18 mouse cellular contexts compared by ENCODE assay signal in the genomic region with DNA sequence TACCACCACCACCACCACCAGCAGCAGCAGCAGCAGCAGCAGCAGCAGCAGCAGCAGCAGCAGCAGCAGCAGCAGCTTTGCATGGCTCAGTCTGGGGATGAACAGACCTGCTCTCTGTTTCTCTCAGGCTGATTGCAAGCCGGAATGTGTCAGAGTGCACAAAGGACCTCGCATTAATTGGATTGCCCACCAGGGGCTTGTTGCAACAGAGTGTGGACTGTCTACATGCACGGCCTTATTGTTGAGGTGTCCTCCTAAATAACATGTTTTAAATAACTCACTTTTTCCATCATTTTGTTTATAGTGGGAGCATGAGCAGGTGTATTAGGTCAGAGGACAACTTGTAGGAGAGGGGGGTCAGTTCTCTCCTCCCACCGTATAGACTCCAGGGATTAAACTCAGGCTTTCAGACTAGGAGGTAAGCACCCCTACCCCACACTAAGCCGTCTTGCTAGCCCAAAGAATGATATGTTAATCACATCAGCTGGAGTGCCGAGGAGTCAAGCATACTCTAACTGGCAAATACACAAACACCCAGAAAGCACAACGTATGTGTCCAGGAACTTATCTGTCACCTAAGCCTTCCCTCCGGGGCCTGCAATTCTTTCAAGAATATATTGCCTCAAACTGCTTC. TPM values are rescaled to one million over a fixed set of nuclear protein-coding genes. Genes with fewer than 3 reads are reported as not detected.
A peak's percentile ranks its signal among the peaks of the same experiment; 100 is the strongest.
DNase-seq lines count a peak whose midpoint lies in the region; ATAC-seq lines count a peak whose summit lies in the region.
"Had no signal": no experiment of that assay in that cellular context is flagged by ENCODE, and none has a peak within 500 bp of the region (broad histone marks: within the 10 kb centered on the region; RNA-seq: fewer than 3 reads in every experiment).

No protein-coding gene starts in this region.

- no peaks in the 10 kb centered on the region for H3K9me3 ChIP-seq in embryonic facial prominence, embryonic 12.5 days
- no peaks in the 10 kb centered on the region for H3K9me3 ChIP-seq in hindbrain, embryonic 12.5 days (replicated peaks)
- no peaks in the 10 kb centered on the region for H3K9me3 ChIP-seq in midbrain, embryonic 15.5 days
- H3K9me3 ChIP-seq: heart, embryonic 13.5 days; limb, embryonic 12.5 days; lung, embryonic 15.5 days had no signal

- no peaks in the 10 kb centered on the region for H3K27me3 ChIP-seq in embryonic facial prominence, embryonic 12.5 days
- H3K27me3 ChIP-seq in hindbrain, embryonic 12.5 days = no peaks in the 10 kb centered on the region
- H3K27me3 ChIP-seq in midbrain, embryonic 15.5 days (replicated peaks) = no peaks in the 10 kb centered on the region
- H3K27me3 ChIP-seq: limb, embryonic 12.5 days; lung, embryonic 15.5 days; megakaryocyte, embryonic 14.5 days had no signal

- 36% methylated on average over 8 of the region's 8 CpGs for WGBS in embryonic facial prominence, embryonic 12.5 days
- 37% methylated on average over 8 of the region's 8 CpGs for WGBS in hindbrain, embryonic 12.5 days
- 7% methylated on average over 8 of the region's 8 CpGs for WGBS in midbrain, embryonic 15.5 days

- H3K27ac ChIP-seq in embryonic facial prominence, embryonic 12.5 days = no peak overlapping the region
- no peak overlapping the region for H3K27ac ChIP-seq in hindbrain, embryonic 12.5 days
- no peak overlapping the region for H3K27ac ChIP-seq in midbrain, embryonic 15.5 days
- H3K27ac ChIP-seq: gastrocnemius, adult 2 months; heart, embryonic 13.5 days; kidney, postnatal 0 days; limb, embryonic 12.5 days; lung, embryonic 15.5 days had no signal

- ATAC-seq in embryonic facial prominence, embryonic 12.5 days (ENCODE audit: insufficient number of reproducible peaks, insufficient read depth, low FRiP score, low TSS enrichment) = peak; percentile 32; the same call in 1 of the 2 replicates
- peak; percentile 56; the same call in 1 of the 2 replicates for ATAC-seq in hindbrain, embryonic 12.5 days (ENCODE audit: low FRiP score)
- peak; percentile 66 for ATAC-seq in midbrain, embryonic 15.5 days (replicated peaks)
- ATAC-seq: CD4-positive, CD25-positive, alpha-beta regulatory T cell, adult 4 months had no signal

- H3K4me3 ChIP-seq in embryonic facial prominence, embryonic 12.5 days = no peak overlapping the region
- no peak overlapping the region for H3K4me3 ChIP-seq in hindbrain, embryonic 12.5 days
- H3K4me3 ChIP-seq in midbrain, embryonic 15.5 days = no peak overlapping the region
- H3K4me3 ChIP-seq: gastrocnemius, adult 2 months; heart, embryonic 13.5 days; limb, embryonic 12.5 days; lung, embryonic 15.5 days; megakaryocyte, embryonic 14.5 days had no signal

- no peaks in the 10 kb centered on the region for H3K36me3 ChIP-seq in embryonic facial prominence, embryonic 12.5 days
- H3K36me3 ChIP-seq in hindbrain, embryonic 12.5 days = no peaks in the 10 kb centered on the region
- no peaks in the 10 kb centered on the region for H3K36me3 ChIP-seq in midbrain, embryonic 15.5 days (replicated peaks)
- H3K36me3 ChIP-seq: heart, embryonic 13.5 days; limb, embryonic 12.5 days; lung, embryonic 15.5 days had no signal

- no peak overlapping the region for H3K9ac ChIP-seq in embryonic facial prominence, embryonic 12.5 days
- H3K9ac ChIP-seq in hindbrain, embryonic 12.5 days = no peak overlapping the region
- no peak overlapping the region for H3K9ac ChIP-seq in midbrain, embryonic 15.5 days
- H3K9ac ChIP-seq: heart, embryonic 13.5 days; limb, embryonic 12.5 days; lung, embryonic 15.5 days had no signal

- no peaks in the 10 kb centered on the region; the same call in 1 of the 2 replicates for H3K4me1 ChIP-seq in embryonic facial prominence, embryonic 12.5 days
- peaks cover 8% of the 10 kb centered on the region; the same call in 1 of the 2 replicates for H3K4me1 ChIP-seq in hindbrain, embryonic 12.5 days
- H3K4me1 ChIP-seq in midbrain, embryonic 15.5 days = peaks cover 10% of the 10 kb centered on the region
- H3K4me1 ChIP-seq: limb, embryonic 12.5 days; megakaryocyte, embryonic 14.5 days had no signal

- DNase-seq in ZHBTc4 (ENCODE audit: low read depth, low spot score) (peak; percentile 18), MN1 (ENCODE audit: low spot score) (no peak)
- DNase-seq in ovary, adult 18-20 months (ENCODE audit: low spot score) = no peak
- DNase-seq in right cerebral cortex, adult 2 months (ENCODE audit: low spot score in 2 of 2) = no peak
- no peak for DNase-seq in heart, postnatal 10 days
- DNase-seq: adrenal gland, adult 8-10 months; cerebellum, postnatal 25 days; gastrocnemius, adult 2 months had no signal

- no peak overlapping the region for H3K4me2 ChIP-seq in embryonic facial prominence, embryonic 12.5 days (replicated peaks)
- no peak overlapping the region for H3K4me2 ChIP-seq in hindbrain, embryonic 12.5 days (replicated peaks)
- H3K4me2 ChIP-seq in midbrain, embryonic 15.5 days = no peak overlapping the region
- H3K4me2 ChIP-seq: heart, embryonic 13.5 days; limb, embryonic 12.5 days; lung, embryonic 15.5 days had no signal

- intact Hi-C loops in heart, postnatal 10 days (cut with DNase I) = no loop called here

RNA-seq across cellular contexts. Expression of a gene that starts 5.8 kb away (rescaled TPM):
- polyA plus RNA-seq in embryonic facial prominence, embryonic 12.5 days (2016; fragmentation: Nextera tagmentation; extraction: Ambion mirVana) = not detected in 2 replicates
- polyA plus RNA-seq in hindbrain, embryonic 12.5 days (2016; fragmentation: Nextera tagmentation; extraction: Ambion mirVana) = not detected in 2 replicates
- not detected in 2 replicates for polyA plus RNA-seq in midbrain, embryonic 15.5 days (2015; fragmentation: Nextera tagmentation; extraction: Ambion mirVana)
- total RNA-seq in heart, postnatal 10 days (2021) = not detected
- total RNA-seq: adrenal gland, adult 8-10 months; gastrocnemius, adult 2 months; layer of hippocampus, postnatal 14 days had no signal
- polyA plus RNA-seq: CD4-positive, CD25-positive, alpha-beta regulatory T cell, adult 4 months; heart, embryonic 13.5 days; kidney, postnatal 0 days; limb, embryonic 12.5 days; lung, embryonic 15.5 days had no signal

RNA-seq across cellular contexts. Expression of a gene that starts 15.1 kb away (rescaled TPM):
- 0.96 and 1.1 TPM in 2 replicates for polyA plus RNA-seq in embryonic facial prominence, embryonic 12.5 days (2016; fragmentation: Nextera tagmentation; extraction: Ambion mirVana)
- 0.18 and 0.50 TPM in 2 replicates for polyA plus RNA-seq in hindbrain, embryonic 12.5 days (2016; fragmentation: Nextera tagmentation; extraction: Ambion mirVana)
- 0.37 TPM in 1 of 2 replicates, not detected in the other for polyA plus RNA-seq in midbrain, embryonic 15.5 days (2015; fragmentation: Nextera tagmentation; extraction: Ambion mirVana)
- total RNA-seq in heart, postnatal 10 days (2021) = not detected
- total RNA-seq: adrenal gland, adult 8-10 months; gastrocnemius, adult 2 months; layer of hippocampus, postnatal 14 days had no signal
- polyA plus RNA-seq: CD4-positive, CD25-positive, alpha-beta regulatory T cell, adult 4 months had no signal

RNA-seq across cellular contexts. Expression of a gene that starts 31.2 kb away (rescaled TPM):
- polyA plus RNA-seq in embryonic facial prominence, embryonic 12.5 days (2016; fragmentation: Nextera tagmentation; extraction: Ambion mirVana) = 113 and 114 TPM in 2 replicates
- 26.2 and 43.9 TPM in 2 replicates for polyA plus RNA-seq in hindbrain, embryonic 12.5 days (2016; fragmentation: Nextera tagmentation; extraction: Ambion mirVana)
- polyA plus RNA-seq in midbrain, embryonic 15.5 days (2015; fragmentation: Nextera tagmentation; extraction: Ambion mirVana) = 13.9 and 14.8 TPM in 2 replicates
- 10 to 100 TPM; 23.2 to 24.7 TPM for total RNA-seq in heart, postnatal 10 days (2021)
- polyA plus RNA-seq: CD4-positive, CD25-positive, alpha-beta regulatory T cell, adult 4 months had no signal
